Mouse (Mus musculus): ENCODE data around the gene Hoxa4.

DNA sequence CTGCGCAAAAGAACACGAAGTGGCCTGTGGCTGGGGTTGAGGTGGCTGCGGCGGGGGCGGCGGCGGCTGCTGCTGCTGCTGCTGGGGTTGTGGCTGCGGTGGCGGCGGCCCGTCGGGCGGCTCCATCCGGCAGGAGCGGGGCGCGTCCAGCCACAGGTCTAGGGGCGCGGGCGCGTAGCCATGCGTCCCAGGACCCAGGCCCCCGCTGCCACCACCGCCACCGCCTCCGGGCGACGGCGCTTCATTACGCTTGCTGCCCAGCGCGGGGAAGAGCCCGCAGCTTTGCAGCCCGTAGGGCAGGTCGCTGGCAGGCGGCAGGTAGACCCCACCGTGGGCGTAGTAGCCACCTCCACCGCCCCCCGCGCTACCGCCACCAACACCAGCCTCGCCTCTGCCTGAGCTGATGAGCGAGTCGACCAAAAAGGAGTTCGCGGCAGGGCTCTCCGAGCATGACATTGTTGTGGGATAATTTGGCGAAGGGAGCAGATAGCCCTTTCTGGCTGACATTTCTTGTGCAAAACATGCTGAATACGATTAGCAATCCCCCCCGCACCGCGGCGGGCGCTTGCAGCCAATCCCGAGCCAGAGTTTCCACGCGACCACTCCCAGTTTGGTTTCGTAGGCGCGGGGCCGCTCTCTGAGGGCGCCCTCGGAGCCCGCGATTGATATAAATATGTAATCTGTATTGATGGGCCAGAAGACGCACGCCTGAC is 43.0 kb upstream of the Hoxa4 start:
- TF ChIP-seq ZNF384 (IDR thresholded peaks at IDR 0.05; ENCODE audit: low read depth, low read length): no peak
- TF ChIP-seq HCFC1 (IDR thresholded peaks at IDR 0.05; ENCODE audit: borderline replicate concordance, insufficient read depth, low read length): no peak
- TF ChIP-seq ZC3H11A (IDR thresholded peaks at IDR 0.05; ENCODE audit: borderline replicate concordance, low read depth, low read length): no peak
- TF ChIP-seq CHD2 (IDR thresholded peaks at IDR 0.05; ENCODE audit: low read depth, low read length): no peak
